Mouse (Mus musculus) spleen, adult 18-20 months (tissue): ENCODE data around the gene Clock.

ENCODE experiments used
- DNase-seq, 2 experiments: peaks; one replicate each; pipeline ENCODE4 v3.0.0; 2022; ENCODE audit warnings: mixed read lengths in 2 of 2

Clock gene

GRCm38 (mm10) chr5:76304452-76305341 is at the start of gene Clock:
TSS of gene Clock (minus strand) at chr5:76304792.
- peak; percentile 80 to 89 for DNase-seq

- DNase-seq = no peak
Measured at GRCm38 (mm10) chr5:76351953-76352611, 47.5 kb upstream of the Clock start.

GRCm38 (mm10) chr5:76351537-76351936 is 46.9 kb upstream of the Clock start:
- DNase-seq = no peak

- no peak for DNase-seq
Measured at GRCm38 (mm10) chr5:76346137-76346536, 41.5 kb upstream of the Clock start.

GRCm38 (mm10) chr5:76340931-76341330 is 36.3 kb upstream of the Clock start:
- no peak for DNase-seq

DNA sequence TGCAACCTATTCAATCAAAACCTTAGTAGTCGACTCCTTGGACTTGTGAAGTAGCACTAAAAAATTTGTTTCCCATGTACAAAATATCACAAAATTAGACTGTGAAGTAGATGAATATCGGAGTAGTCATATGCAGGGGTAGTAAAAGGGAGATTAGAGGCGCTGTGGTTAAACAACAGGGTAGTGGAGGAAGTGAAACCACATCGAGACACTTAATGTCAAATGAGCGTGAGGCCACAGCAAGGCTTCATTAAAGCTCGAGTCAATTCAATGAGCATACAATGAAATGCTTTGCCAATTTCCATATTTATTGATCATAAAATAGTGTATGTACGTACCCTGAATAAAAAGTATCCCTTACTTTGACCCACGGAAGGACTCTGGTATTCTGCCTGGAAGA is 32.5 kb upstream of the Clock start:
- DNase-seq = no peak

GRCm38 (mm10) chr5:76333833-76334232 is 29.2 kb upstream of the Clock start:
- no peak for DNase-seq

DNA sequence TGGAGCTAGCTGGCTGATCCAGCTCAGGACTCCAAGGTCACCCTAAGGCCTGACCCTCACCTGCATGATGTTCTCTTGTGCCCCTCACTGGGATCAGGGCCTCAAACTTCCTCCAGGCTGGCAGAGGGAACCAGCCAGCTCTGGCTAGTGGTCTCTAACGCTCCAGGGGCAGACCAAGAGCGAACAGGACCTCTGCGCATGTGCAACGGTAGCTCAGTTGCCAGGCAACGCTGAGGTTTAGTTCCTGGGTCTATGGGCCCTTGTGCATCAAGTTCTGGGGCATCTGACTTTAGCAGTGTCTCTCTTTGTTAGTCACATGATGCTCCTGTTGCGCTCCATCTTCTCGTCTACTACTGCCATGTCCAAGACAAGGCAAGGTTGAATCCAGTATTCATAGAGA is 26.4 kb upstream of the Clock start, which contains the start of gene Pdcl2:
Pdcl2 (minus strand) TSS at position 204 of the 400 bp plus-strand sequence.
- no peak for DNase-seq

DNA sequence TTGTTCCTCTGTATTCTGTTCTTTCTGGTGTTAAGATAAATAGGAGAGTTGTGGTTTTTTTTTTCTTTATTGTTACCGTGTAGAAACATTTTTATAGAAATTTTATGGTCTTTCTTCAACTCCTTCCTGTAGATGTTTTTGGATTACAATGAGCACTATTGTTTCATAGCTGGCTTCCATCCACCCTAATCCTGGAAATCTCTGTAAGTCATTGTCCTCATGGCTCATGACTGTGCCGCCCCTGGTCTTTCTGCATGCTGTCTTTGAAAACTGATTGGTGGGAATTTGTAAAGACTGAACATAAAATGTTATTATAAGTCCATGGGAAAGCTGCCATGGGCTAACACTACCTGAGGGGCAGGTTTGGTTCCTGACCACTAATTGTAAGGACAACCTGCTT is 22.7 kb upstream of the Clock start:
- DNase-seq = no peak

- DNase-seq = no peak
Measured at GRCm38 (mm10) chr5:76325113-76325512, 20.5 kb upstream of the Clock start.

GRCm38 (mm10) chr5:76321249-76322196 is 16.9 kb upstream of the Clock start:
- DNase-seq = no peak

DNA sequence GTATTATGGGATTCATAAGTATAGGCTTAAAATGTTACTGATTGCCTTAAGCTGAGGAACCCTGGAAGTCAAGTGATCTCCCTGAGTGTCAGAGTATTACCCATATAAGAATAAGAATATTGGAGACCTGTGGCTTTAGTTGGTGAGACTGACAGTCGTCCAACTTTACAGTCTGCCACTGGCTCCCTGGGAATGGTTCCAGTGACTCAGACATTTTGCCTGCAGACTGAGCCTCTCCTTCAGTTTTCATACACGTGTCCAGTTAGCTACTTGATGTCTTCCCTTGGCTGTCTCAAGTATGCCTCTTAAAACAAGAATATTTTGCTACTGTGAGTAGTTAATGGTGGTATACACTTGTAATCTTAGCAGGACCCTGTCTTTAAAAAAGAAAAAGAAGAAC is 3.6 kb upstream of the Clock start:
- DNase-seq = no peak

DNA sequence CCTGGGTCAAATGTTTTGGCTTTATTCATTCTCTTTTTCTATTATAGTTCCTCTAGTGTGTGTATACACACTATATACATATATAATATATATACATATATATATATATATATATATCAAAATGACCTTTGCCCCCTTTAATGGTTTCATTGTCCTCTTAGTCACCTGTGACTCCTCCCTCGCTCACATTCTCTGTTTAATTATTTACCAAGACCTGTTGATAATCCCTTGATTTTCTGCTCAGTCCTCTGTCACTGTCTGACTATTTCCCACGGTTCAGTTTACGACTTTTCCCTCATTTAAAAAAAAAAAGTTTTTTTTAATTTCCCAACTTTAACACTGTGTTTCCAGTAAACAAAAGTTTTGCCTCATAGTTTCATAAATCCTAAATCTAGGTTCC is 1.7 kb upstream of the Clock start:
- no peak for DNase-seq

- no peak for DNase-seq
Measured at GRCm38 (mm10) chr5:76305616-76306015, 1.0 kb upstream of the Clock start.

- peak; percentile 59 to 70 for DNase-seq
Measured at GRCm38 (mm10) chr5:76303745-76304451, 694 bp downstream of the Clock start.

DNA sequence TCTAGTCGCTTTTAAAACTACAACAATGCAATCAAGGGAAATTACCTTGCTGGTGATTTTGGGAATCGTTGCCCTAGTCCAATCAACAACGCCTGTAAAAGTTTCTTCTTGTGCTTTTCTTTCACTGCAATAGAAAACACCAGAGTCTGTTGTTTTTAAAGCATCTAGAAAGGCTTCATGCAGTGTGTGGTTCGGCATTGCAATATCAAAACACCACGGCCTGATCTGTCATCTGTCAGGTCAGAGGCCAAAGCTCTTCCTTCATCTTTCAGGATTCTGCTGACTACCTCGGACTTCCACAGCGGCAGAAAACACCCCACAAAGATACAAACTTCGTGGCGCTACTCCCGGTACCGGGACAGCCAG is 1.2 kb downstream of the Clock start:
- DNase-seq = no peak

DNA sequence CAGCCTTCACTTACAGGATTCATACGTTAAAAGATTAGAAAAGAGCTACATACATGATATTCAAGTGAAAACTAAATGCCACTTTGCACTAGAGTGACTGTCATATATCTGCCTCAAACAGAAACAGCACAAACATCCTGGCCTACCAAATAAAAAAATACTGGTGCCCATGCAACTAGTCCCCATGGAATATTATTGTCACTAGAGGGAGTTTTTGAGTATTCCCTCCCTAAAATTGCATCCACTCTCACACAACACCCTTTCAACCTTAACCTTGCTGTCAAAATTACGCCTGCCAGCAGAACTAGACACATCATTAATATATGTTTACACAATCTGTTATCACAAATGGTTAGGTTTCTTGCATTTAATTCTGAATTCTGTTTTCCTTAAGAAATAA is 2.6 kb downstream of the Clock start:
- no peak for DNase-seq

DNA sequence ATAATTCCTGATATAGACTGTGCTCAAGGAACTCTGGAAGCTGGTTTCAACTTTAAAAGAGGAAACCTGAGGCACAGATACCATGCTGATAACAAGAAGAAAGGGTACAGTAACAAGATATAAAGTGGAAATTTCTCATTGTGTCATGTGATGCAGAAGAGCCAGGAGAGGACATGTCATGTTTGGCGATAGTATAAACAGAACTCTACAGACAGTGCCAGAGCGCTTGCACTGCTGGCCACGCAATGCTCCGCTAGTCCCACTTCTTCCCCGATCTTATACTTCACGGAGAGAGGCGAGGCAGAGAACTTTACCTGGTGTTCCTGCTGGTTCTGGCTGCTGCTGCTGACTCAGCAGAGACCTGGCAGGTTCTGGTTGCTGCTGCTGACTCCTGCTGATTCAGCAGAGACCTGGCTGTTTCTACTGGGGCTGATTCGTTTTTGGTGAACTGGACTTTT is 15.3 kb downstream of the Clock start:
- no peak for DNase-seq

GRCm38 (mm10) chr5:76288256-76288655 is 16.3 kb downstream of the Clock start:
- DNase-seq = no peak

DNA sequence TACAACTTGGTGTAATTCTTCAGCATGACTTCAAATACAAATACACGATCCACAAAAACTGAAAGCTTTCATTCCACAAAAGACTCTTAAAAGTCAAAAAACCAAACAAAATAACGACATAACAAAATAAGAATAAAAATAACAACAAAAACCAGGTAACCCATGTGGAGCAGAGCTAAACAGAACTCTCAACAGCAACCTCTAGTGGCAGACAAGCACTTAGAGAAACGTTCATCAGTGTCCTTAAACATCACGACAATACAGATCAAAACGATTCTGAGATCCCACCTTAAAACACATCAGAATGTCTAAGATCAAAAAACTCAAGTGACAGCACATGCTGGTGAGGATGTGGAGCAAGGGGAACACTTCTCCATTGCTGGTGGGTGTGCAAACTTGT is 17.5 kb downstream of the Clock start:
- DNase-seq = no peak

GRCm38 (mm10) chr5:76285699-76286098 is 18.9 kb downstream of the Clock start:
- no peak for DNase-seq

DNA sequence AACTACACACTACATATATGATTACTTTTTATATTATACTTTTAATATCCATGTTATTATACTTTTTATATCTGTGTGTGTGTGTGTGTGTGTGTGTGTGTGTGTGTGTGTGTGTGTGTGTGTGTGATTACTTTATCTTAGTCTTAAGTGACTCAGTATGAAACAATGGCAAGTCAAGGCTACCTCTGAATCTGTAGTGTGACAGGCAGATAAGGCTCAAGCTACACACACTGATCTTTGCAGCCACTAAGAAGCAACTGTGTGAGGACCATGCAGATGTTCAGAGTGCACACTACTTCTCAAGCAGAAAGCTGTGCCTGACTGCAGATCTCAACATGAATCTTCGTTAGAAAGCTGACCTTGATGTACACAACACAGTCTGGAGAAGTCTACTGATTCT is 20.7 kb downstream of the Clock start:
- no peak for DNase-seq
